Mouse (Mus musculus): Measurements from ENCODE around the gene Tpsg1. TPM values are rescaled to one million over a fixed set of nuclear protein-coding genes. Genes with fewer than 3 reads are reported as not detected.

Gene Tpsg1
- polyA plus RNA-seq, 1 experiment = not detected

DNA sequence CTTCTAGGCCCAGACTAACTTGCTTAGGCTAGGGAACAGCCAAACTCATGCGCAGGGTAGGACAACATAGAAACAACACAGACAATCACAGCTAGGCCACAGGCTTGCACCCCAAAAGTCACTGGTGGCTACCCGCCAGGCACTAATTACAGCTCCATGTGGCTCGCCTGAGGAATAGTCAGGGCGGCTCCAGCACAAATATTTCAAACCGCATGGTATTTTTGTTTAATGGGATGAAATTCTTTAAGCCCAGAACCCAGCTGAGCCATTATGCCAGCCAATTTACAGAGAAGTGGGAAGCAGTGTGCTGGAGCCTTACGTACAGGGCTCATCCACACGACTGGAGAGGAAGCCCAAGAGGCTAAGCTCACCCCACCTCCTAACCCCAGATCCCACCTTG lies 40.5 kb downstream of the Tpsg1 start:
- H3K4me1 ChIP-seq (ENCODE audit: control insufficient read depth, insufficient read depth, low read length) = no peaks in the 10 kb centered on the region
- H3K27ac ChIP-seq (ENCODE audit: control insufficient read depth, insufficient read depth, low read depth, low read length, poor library complexity) = no peak overlapping the region
- TF ChIP-seq POLR2A (IDR thresholded peaks at IDR 0.05; ENCODE audit: borderline replicate concordance, control insufficient read depth, low read depth, low read length) (no peak), CTCF (IDR thresholded peaks at IDR 0.05; ENCODE audit: control insufficient read depth, insufficient read depth, low read length) (no peak)
- 76% methylated on average over 7 of the region's 7 CpGs for WGBS
- no peak overlapping the region for H3K4me3 ChIP-seq (replicated peaks; ENCODE audit: control insufficient read depth, low read depth, low read length)

GRCm38 (mm10) chr17:25410180-25410579 lies 41.1 kb downstream of the Tpsg1 start:
- WGBS = 76% methylated on average over 6 of the region's 6 CpGs
- H3K4me3 ChIP-seq (replicated peaks; ENCODE audit: control insufficient read depth, low read depth, low read length) = no peak overlapping the region
- H3K27ac ChIP-seq (ENCODE audit: control insufficient read depth, insufficient read depth, low read depth, low read length, poor library complexity) = no peak overlapping the region
- TF ChIP-seq CTCF (IDR thresholded peaks at IDR 0.05; ENCODE audit: control insufficient read depth, insufficient read depth, low read length) = no peak
- no peak for TF ChIP-seq POLR2A (IDR thresholded peaks at IDR 0.05; ENCODE audit: borderline replicate concordance, control insufficient read depth, low read depth, low read length)
- H3K4me1 ChIP-seq (ENCODE audit: control insufficient read depth, insufficient read depth, low read length) = no peaks in the 10 kb centered on the region

- 4% methylated on average over 7 of the region's 7 CpGs for whole genome bisulfite sequencing
- TF ChIP-seq CTCF (IDR thresholded peaks at IDR 0.05; ENCODE audit: control insufficient read depth, insufficient read depth, low read length) (no peak), POLR2A (IDR thresholded peaks at IDR 0.05; ENCODE audit: borderline replicate concordance, control insufficient read depth, low read depth, low read length) (no peak)
These were observed 41.7 kb downstream of the Tpsg1 start for GRCm38 (mm10) chr17:25410786-25411185.

GRCm38 (mm10) chr17:25411251-25411650 lies 42.2 kb downstream of the Tpsg1 start:
- no peak for TF ChIP-seq POLR2A (IDR thresholded peaks at IDR 0.05; ENCODE audit: borderline replicate concordance, control insufficient read depth, low read depth, low read length)
- no peak for TF ChIP-seq CTCF (IDR thresholded peaks at IDR 0.05; ENCODE audit: control insufficient read depth, insufficient read depth, low read length)
- Histone ChIP-seq H3K27ac (ENCODE audit: control insufficient read depth, insufficient read depth, low read depth, low read length, poor library complexity) (no peak overlapping the region), H3K4me1 (ENCODE audit: control insufficient read depth, insufficient read depth, low read length) (no peaks in the 10 kb centered on the region), H3K4me3 (replicated peaks; ENCODE audit: control insufficient read depth, low read depth, low read length) (no peak overlapping the region)
- WGBS = 44% methylated on average over 4 of the region's 4 CpGs

More at GRCm38 (mm10) chr17:25410786-25411185, 41.7 kb downstream of the Tpsg1 start:
- Histone ChIP-seq H3K4me3 (replicated peaks; ENCODE audit: control insufficient read depth, low read depth, low read length) (no peak overlapping the region), H3K27ac (ENCODE audit: control insufficient read depth, insufficient read depth, low read depth, low read length, poor library complexity) (no peak overlapping the region), H3K4me1 (ENCODE audit: control insufficient read depth, insufficient read depth, low read length) (no peaks in the 10 kb centered on the region)

DNA sequence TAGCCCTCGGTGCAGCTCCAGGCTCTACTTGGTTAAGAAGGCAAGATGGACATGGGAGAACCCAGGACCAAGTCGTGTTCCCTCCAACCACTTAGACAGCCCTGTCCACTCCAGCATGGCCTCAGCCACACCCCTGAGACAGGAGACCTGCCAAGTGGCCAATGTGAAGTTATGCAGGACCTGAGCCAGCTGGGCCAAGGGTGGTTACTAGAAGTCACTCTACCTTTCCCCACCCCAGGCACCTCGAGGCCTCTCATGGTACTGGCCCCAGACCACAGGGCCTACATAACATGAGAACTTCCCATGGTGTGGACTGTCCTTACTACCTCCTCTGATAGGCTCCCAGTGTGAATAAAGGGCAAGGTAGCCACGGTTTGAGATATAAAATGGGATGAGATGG lies 45.1 kb downstream of the Tpsg1 start:
- H3K27ac ChIP-seq (ENCODE audit: control insufficient read depth, insufficient read depth, low read depth, low read length, poor library complexity) = no peak overlapping the region
- no peaks in the 10 kb centered on the region for H3K4me1 ChIP-seq (ENCODE audit: control insufficient read depth, insufficient read depth, low read length)
- H3K4me3 ChIP-seq (replicated peaks; ENCODE audit: control insufficient read depth, low read depth, low read length) = no peak overlapping the region
- TF ChIP-seq CTCF (IDR thresholded peaks at IDR 0.05; ENCODE audit: control insufficient read depth, insufficient read depth, low read length) (no peak), POLR2A (IDR thresholded peaks at IDR 0.05; ENCODE audit: borderline replicate concordance, control insufficient read depth, low read depth, low read length) (no peak)
- WGBS = 61% methylated on average over 4 of the region's 4 CpGs

- WGBS = 54% methylated on average over 3 of the region's 3 CpGs
- Histone ChIP-seq H3K4me3 (replicated peaks; ENCODE audit: control insufficient read depth, low read depth, low read length) (no peak overlapping the region), H3K27ac (ENCODE audit: control insufficient read depth, insufficient read depth, low read depth, low read length, poor library complexity) (no peak overlapping the region), H3K4me1 (ENCODE audit: control insufficient read depth, insufficient read depth, low read length) (no peaks in the 10 kb centered on the region)
- TF ChIP-seq CTCF (IDR thresholded peaks at IDR 0.05; ENCODE audit: control insufficient read depth, insufficient read depth, low read length) (no peak), POLR2A (IDR thresholded peaks at IDR 0.05; ENCODE audit: borderline replicate concordance, control insufficient read depth, low read depth, low read length) (no peak)
These were observed 45.8 kb downstream of the Tpsg1 start for GRCm38 (mm10) chr17:25414917-25415316.

DNA sequence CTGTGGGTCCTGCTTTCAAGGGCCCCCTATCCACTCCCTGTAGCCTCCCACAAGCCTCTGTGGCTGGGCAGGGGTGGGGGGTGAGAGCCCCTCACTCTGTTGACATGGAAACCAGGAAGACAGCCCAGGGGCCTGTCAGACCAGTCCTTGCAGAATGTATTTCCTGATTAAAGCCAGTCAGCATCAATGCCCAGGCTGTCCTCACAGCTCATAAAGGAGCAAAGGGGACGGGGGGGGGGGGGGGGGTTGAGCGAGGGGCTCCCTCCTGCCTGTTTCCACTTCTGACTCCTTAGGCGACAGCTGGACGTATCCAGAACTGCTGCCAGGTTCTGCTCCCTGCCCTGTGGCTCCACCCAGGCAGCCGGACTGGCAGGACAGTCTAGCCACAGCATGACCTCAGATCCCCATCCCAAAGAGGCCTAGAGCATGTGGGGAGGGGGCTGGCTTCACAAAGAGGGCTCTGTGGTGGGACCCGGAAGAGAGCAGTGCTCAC lies 46.4 kb downstream of the Tpsg1 start:
- TF ChIP-seq CTCF (IDR thresholded peaks at IDR 0.05; ENCODE audit: control insufficient read depth, insufficient read depth, low read length) = no peak
- no peak for TF ChIP-seq POLR2A (IDR thresholded peaks at IDR 0.05; ENCODE audit: borderline replicate concordance, control insufficient read depth, low read depth, low read length)
- no peaks in the 10 kb centered on the region for H3K4me1 ChIP-seq (ENCODE audit: control insufficient read depth, insufficient read depth, low read length)
- WGBS = 46% methylated on average over 6 of the region's 6 CpGs
- no peak overlapping the region for H3K4me3 ChIP-seq (replicated peaks; ENCODE audit: control insufficient read depth, low read depth, low read length)
- H3K27ac ChIP-seq (ENCODE audit: control insufficient read depth, insufficient read depth, low read depth, low read length, poor library complexity) = no peak overlapping the region

DNA sequence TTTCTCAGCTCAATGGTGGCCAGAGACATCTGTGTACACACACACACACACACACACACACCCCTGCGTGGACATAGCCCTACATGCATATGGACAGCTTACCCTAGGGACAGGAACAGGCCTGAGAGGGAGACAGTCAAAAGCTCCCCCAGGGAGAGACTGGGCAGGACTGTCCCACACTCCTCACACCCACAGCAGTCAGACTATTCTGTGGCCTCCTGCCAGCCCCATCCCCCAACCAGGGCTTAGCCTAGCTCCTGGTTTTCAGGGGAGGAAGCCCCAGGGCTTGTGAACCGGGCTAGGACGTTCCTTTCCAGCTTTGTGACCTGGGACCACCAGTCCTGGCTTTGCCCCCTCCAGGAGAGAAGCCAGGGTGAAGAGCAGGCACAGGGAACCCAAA lies 47.1 kb downstream of the Tpsg1 start:
- Histone ChIP-seq H3K27ac (ENCODE audit: control insufficient read depth, insufficient read depth, low read depth, low read length, poor library complexity) (no peak overlapping the region), H3K4me1 (ENCODE audit: control insufficient read depth, insufficient read depth, low read length) (no peaks in the 10 kb centered on the region), H3K4me3 (replicated peaks; ENCODE audit: control insufficient read depth, low read depth, low read length) (no peak overlapping the region)
- no peak for TF ChIP-seq CTCF (IDR thresholded peaks at IDR 0.05; ENCODE audit: control insufficient read depth, insufficient read depth, low read length)
- TF ChIP-seq POLR2A (IDR thresholded peaks at IDR 0.05; ENCODE audit: borderline replicate concordance, control insufficient read depth, low read depth, low read length) = no peak
- WGBS = 47% methylated on average over 3 of the region's 3 CpGs

DNA sequence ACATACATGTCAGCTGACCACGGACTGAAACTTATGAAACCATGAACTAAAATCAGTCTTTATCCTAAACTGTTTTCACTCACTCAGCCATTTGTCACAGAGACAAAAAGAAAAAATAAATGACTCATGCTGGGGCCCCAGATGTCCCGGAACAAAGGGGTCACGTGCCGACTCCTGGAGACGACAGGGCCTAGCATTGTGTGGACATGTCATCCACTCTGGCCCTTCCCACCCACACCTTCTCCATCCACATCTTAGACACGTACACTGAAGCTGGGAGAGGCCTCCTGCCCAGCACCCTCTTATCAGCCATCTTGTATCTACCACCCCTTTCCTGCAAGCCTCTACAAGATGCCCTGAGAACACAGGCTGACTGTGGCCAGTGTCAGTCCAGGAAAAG lies 48.9 kb downstream of the Tpsg1 start:
- 69% methylated on average over 6 of the region's 6 CpGs for WGBS
- TF ChIP-seq POLR2A (IDR thresholded peaks at IDR 0.05; ENCODE audit: borderline replicate concordance, control insufficient read depth, low read depth, low read length) (no peak), CTCF (IDR thresholded peaks at IDR 0.05; ENCODE audit: control insufficient read depth, insufficient read depth, low read length) (no peak)
- no peak overlapping the region for H3K4me3 ChIP-seq (replicated peaks; ENCODE audit: control insufficient read depth, low read depth, low read length)
- H3K27ac ChIP-seq (ENCODE audit: control insufficient read depth, insufficient read depth, low read depth, low read length, poor library complexity) = no peak overlapping the region
- H3K4me1 ChIP-seq (ENCODE audit: control insufficient read depth, insufficient read depth, low read length) = no peaks in the 10 kb centered on the region
